Mouse (Mus musculus): ENCODE data around the gene Cwh43. TPM values are rescaled to one million over a fixed set of nuclear protein-coding genes. Genes with fewer than 3 reads are reported as not detected.
A peak's percentile ranks its signal among the peaks of the same experiment; 100 is the strongest.

Gene Cwh43
- polyA plus RNA-seq, 2 experiments: not detected

DNA sequence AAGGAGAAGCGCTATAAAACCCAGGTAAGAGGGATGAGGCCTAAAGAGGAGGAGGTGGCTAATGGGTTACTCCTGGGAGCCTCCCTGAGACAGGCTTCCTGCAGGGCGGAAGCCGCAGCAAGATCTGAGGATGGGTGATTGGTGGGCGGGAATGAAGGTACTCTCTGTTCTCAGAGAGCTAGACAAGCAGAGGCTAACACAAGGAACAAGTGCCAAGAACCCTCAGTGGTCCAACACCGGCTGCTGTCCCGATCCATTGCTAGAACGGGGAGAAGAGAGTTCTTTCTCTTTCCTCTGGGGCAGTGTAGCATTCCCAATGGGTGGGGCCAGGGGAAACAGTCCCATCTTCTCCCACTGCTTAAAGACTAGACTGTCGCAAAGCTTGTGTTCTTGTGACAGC lies 25.0 kb upstream of the Cwh43 start:
- DNase-seq (ENCODE audit: low read depth in 3 of 3, low spot score in 3 of 3) (no peak), ATAC-seq (ENCODE audit: insufficient read depth) (no peak)
- Histone ChIP-seq H3K27me3 (ENCODE audit: control insufficient read depth, insufficient read depth, low read length) (no peaks in the 10 kb centered on the region; the same call in 1 of the 2 replicates), H3K9me3 (ENCODE audit: control insufficient read depth, low read length) (no peaks in the 10 kb centered on the region), H3K36me3 (replicated peaks; ENCODE audit: control insufficient read depth, insufficient read depth, low read depth) (no peaks in the 10 kb centered on the region), H3K27ac (no peak overlapping the region), H3K9ac (replicated peaks) (no peak overlapping the region), H3K4me3 (ENCODE audit: insufficient read depth in 1 of 2, low read depth in 2 of 2, low read length in 2 of 2) (no peak overlapping the region), H3K4me1 (replicated peaks; ENCODE audit: control insufficient read depth in 2 of 2, insufficient read depth in 2 of 2, low read length in 1 of 2) (no peaks in the 10 kb centered on the region), H3K4me2 (ENCODE audit: low read depth) (no peak overlapping the region)
- TF ChIP-seq EP300 (IDR thresholded peaks at IDR 0.05; ENCODE audit: low read depth) (no peak), CTCF (IDR thresholded peaks at IDR 0.05; ENCODE audit: low read depth) (no peak)
- WGBS (ENCODE audit: insufficient replicate concordance): 43% methylated on average over 8 of the region's 8 CpGs

DNA sequence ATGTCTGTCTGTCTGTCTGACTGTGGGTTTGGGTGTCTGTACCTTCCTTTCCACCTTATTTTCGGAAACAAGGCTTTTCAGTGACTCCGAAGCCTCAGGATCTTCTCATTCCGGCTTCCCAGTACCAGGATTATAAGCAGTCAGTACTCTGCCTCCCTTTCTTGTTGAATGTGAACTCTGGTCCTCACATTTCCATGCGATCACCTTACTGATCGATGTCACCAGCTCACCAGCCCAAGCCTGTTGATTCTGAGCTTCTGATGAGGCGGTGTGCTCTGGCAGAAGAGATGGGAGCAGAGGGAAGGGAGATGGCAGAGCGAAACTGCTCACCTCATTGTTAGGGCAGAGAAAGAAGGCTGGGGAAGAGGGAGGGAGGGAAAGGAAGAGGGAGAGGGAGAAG lies 24.4 kb upstream of the Cwh43 start:
- 63% methylated on average over 7 of the region's 7 CpGs for WGBS (ENCODE audit: insufficient replicate concordance)
- H3K4me3 ChIP-seq (ENCODE audit: insufficient read depth in 1 of 2, low read depth in 2 of 2, low read length in 2 of 2): no peak overlapping the region
- no peak overlapping the region for H3K27ac ChIP-seq
- H3K27me3 ChIP-seq (ENCODE audit: control insufficient read depth, insufficient read depth, low read length): no peaks in the 10 kb centered on the region; the same call in 1 of the 2 replicates
- no peaks in the 10 kb centered on the region for H3K9me3 ChIP-seq (ENCODE audit: control insufficient read depth, low read length)
- TF ChIP-seq EP300 (IDR thresholded peaks at IDR 0.05; ENCODE audit: low read depth) (no peak), CTCF (IDR thresholded peaks at IDR 0.05; ENCODE audit: low read depth) (no peak)
- no peak overlapping the region for H3K4me2 ChIP-seq (ENCODE audit: low read depth)
- ATAC-seq (ENCODE audit: insufficient read depth): no peak
- no peak for DNase-seq (ENCODE audit: low read depth in 3 of 3, low spot score in 3 of 3)
- H3K4me1 ChIP-seq (replicated peaks; ENCODE audit: control insufficient read depth in 2 of 2, insufficient read depth in 2 of 2, low read length in 1 of 2): no peaks in the 10 kb centered on the region
- H3K36me3 ChIP-seq (replicated peaks; ENCODE audit: control insufficient read depth, insufficient read depth, low read depth): no peaks in the 10 kb centered on the region
- H3K9ac ChIP-seq (replicated peaks): no peak overlapping the region

- 64% methylated on average over 9 of the region's 9 CpGs for WGBS (ENCODE audit: insufficient replicate concordance)
- ATAC-seq (ENCODE audit: insufficient read depth) (no peak), DNase-seq (ENCODE audit: low read depth in 3 of 3, low spot score in 3 of 3) (no peak)
- TF ChIP-seq EP300 (IDR thresholded peaks at IDR 0.05; ENCODE audit: low read depth) (no peak), CTCF (IDR thresholded peaks at IDR 0.05; ENCODE audit: low read depth) (no peak)
- Histone ChIP-seq H3K9ac (replicated peaks) (no peak overlapping the region), H3K4me3 (ENCODE audit: insufficient read depth in 1 of 2, low read depth in 2 of 2, low read length in 2 of 2) (no peak overlapping the region), H3K36me3 (replicated peaks; ENCODE audit: control insufficient read depth, insufficient read depth, low read depth) (no peaks in the 10 kb centered on the region), H3K27me3 (ENCODE audit: control insufficient read depth, insufficient read depth, low read length) (no peaks in the 10 kb centered on the region; the same call in 1 of the 2 replicates), H3K9me3 (ENCODE audit: control insufficient read depth, low read length) (no peaks in the 10 kb centered on the region), H3K27ac (no peak overlapping the region), H3K4me2 (ENCODE audit: low read depth) (no peak overlapping the region), H3K4me1 (replicated peaks; ENCODE audit: control insufficient read depth in 2 of 2, insufficient read depth in 2 of 2, low read length in 1 of 2) (no peaks in the 10 kb centered on the region)
Observed at GRCm38 (mm10) chr5:73381976-73382540, 23.8 kb upstream of the Cwh43 start.

- peak; percentile 58 to 64 (median 59) for DNase-seq (ENCODE audit: low read depth in 3 of 3, low spot score in 3 of 3)
- Histone ChIP-seq H3K27ac (no peak overlapping the region), H3K27me3 (ENCODE audit: control insufficient read depth, insufficient read depth, low read length) (no peaks in the 10 kb centered on the region; the same call in 1 of the 2 replicates), H3K4me3 (ENCODE audit: insufficient read depth in 1 of 2, low read depth in 2 of 2, low read length in 2 of 2) (no peak overlapping the region), H3K36me3 (replicated peaks; ENCODE audit: control insufficient read depth, insufficient read depth, low read depth) (no peaks in the 10 kb centered on the region), H3K4me2 (ENCODE audit: low read depth) (no peak overlapping the region), H3K9me3 (ENCODE audit: control insufficient read depth, low read length) (no peaks in the 10 kb centered on the region), H3K9ac (replicated peaks) (no peak overlapping the region), H3K4me1 (replicated peaks; ENCODE audit: control insufficient read depth in 2 of 2, insufficient read depth in 2 of 2, low read length in 1 of 2) (no peaks in the 10 kb centered on the region)
- TF ChIP-seq CTCF (IDR thresholded peaks at IDR 0.05; ENCODE audit: low read depth) (peak; percentile 60), EP300 (IDR thresholded peaks at IDR 0.05; ENCODE audit: low read depth) (no peak)
- no peak for ATAC-seq (ENCODE audit: insufficient read depth)
- WGBS (ENCODE audit: insufficient replicate concordance): 19% methylated on average over 3 of the region's 3 CpGs
Observed at GRCm38 (mm10) chr5:73382737-73383646, 22.9 kb upstream of the Cwh43 start.

DNA sequence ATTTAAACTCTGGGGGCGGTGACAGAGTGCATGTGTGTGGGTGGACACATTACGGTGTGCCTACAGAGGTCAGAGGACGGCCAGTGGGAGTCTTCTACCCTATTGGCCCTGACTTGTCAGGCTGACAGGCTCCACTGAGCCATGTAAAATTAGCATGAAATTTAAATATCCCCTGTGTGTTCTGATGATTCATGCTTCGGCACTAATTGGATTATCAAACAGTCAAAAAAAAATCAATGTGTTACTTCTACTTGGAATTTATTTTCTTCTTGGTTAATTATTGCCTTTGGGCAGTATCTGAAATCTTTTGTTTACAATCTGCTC lies 22.3 kb upstream of the Cwh43 start:
- TF ChIP-seq CTCF (IDR thresholded peaks at IDR 0.05; ENCODE audit: low read depth) (no peak), EP300 (IDR thresholded peaks at IDR 0.05; ENCODE audit: low read depth) (no peak)
- H3K4me2 ChIP-seq (ENCODE audit: low read depth): no peak overlapping the region
- DNase-seq (ENCODE audit: low read depth in 3 of 3, low spot score in 3 of 3) (no peak), ATAC-seq (ENCODE audit: insufficient read depth) (no peak)
- no peak overlapping the region for H3K27ac ChIP-seq
- H3K4me3 ChIP-seq (ENCODE audit: insufficient read depth in 1 of 2, low read depth in 2 of 2, low read length in 2 of 2): no peak overlapping the region
- no peaks in the 10 kb centered on the region; the same call in 1 of the 2 replicates for H3K27me3 ChIP-seq (ENCODE audit: control insufficient read depth, insufficient read depth, low read length)
- 65% methylated on average over 4 of the region's 4 CpGs for WGBS (ENCODE audit: insufficient replicate concordance)
- no peak overlapping the region for H3K9ac ChIP-seq (replicated peaks)
- no peaks in the 10 kb centered on the region for H3K4me1 ChIP-seq (replicated peaks; ENCODE audit: control insufficient read depth in 2 of 2, insufficient read depth in 2 of 2, low read length in 1 of 2)
- H3K36me3 ChIP-seq (replicated peaks; ENCODE audit: control insufficient read depth, insufficient read depth, low read depth): no peaks in the 10 kb centered on the region
- no peaks in the 10 kb centered on the region for H3K9me3 ChIP-seq (ENCODE audit: control insufficient read depth, low read length)
